Mouse (Mus musculus) neural tube, embryonic 14.5 days (tissue): ENCODE data around the gene Spats1. TPM values are rescaled to one million over a fixed set of nuclear protein-coding genes. Genes with fewer than 3 reads are reported as not detected.
A peak's percentile ranks its signal among the peaks of the same experiment; 100 is the strongest.
"Not testable (repeated sequence)": the region's sequence is repeated elsewhere in the genome, so short reads cannot be mapped to it uniquely, and the experiment has no call there.

Experiments used
- ATAC-seq: fragments of 200-750 bp; cut with Nextera tagmentation; 2 replicates; pipeline ENCODE4 v1.8.0; 2017; ENCODE audit warnings: low read depth, mild to moderate bottlenecking, moderate TSS enrichment, moderate library complexity
- H3K27ac ChIP-seq: fragments of 300-500 bp; sonication (generic); 2 replicates; pipeline ENCODE4 v1.5.1; 2014; ENCODE audit warnings: low read depth, mild to moderate bottlenecking, control low read depth, low read length, moderate library complexity, mixed read lengths
- H3K27me3 ChIP-seq: fragments of 300-500 bp; sonication (generic); 2 replicates; pipeline ENCODE4 v1.6.1; 2014; ENCODE audit warnings: low read length; ENCODE audit not compliant: control insufficient read depth, insufficient read depth
- H3K36me3 ChIP-seq: fragments of 300-500 bp; sonication (generic); 2 replicates; pipeline ENCODE4 v1.6.1; 2014; ENCODE audit warnings: low read length, mixed read lengths; ENCODE audit not compliant: control insufficient read depth, insufficient read depth
- H3K4me1 ChIP-seq: fragments of 300-500 bp; sonication (generic); 2 replicates; pipeline ENCODE4 v1.6.1; 2014; ENCODE audit warnings: low read length; ENCODE audit not compliant: control insufficient read depth, insufficient read depth
- H3K4me2 ChIP-seq: fragments of 300-500 bp; sonication (generic); 2 replicates; pipeline ENCODE4 v1.6.1; 2014; ENCODE audit warnings: mild to moderate bottlenecking, low read depth, low read length, control low read depth
- H3K4me3 ChIP-seq: fragments of 300-500 bp; sonication (generic); 2 replicates; pipeline ENCODE4 v1.5.1; 2014; ENCODE audit warnings: low read depth, low read length, control low read depth, mixed read lengths
- H3K9ac ChIP-seq: fragments of 300-500 bp; sonication (generic); replicated peaks from 2 replicates; pipeline ENCODE4 v1.6.1; 2014; ENCODE audit warnings: low read depth, mild to moderate bottlenecking, control low read depth, low read length, mixed read lengths
- H3K9me3 ChIP-seq: fragments of 300-500 bp; sonication (generic); 2 replicates; pipeline ENCODE4 v1.6.1; 2016; ENCODE audit warnings: low read length; ENCODE audit not compliant: control insufficient read depth
- WGBS: fragments of 180-500 bp; shearing (Covaris S2); extraction: QIAGEN DNeasy Blood & Tissue Kit; methylation state at CpG from one replicate; pipeline ENCODE4 v1.1.7; 2014; 5-methylcytosine and 5-hydroxymethylcytosine counted together
- polyA plus RNA-seq: library from polyadenylated mRNA; unstranded; fragments of >200 nt; fragmentation: Nextera tagmentation; extraction: Ambion mirVana; gene quantifications from 2 replicates; pipeline ENCODE4 v1.2.1, GENCODE M21; 2014

Spats1 gene
- polyA plus RNA-seq, 1 experiment from 2014 or later: 2.8 TPM

DNA sequence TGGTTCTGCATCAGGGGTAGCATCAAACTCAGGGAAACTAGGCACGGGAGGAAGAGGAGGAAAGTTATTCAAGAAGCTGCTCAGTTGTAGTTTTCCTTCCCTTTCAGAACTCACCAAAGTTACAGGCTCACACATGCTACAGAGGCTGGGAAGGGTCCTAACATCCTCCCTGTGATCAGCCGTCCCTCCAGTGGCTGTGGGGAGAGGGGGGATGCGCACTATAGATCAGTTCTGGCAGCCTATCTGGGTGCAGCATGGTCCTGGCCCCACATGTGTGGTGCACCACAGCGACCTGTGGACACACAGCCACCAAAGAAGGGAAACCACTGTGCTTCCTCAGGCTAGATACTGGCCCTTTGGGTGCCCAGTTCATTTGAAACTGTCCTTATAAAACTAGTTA, 16.7 kb downstream of the Spats1 start:
- no peak overlapping the region for H3K4me2 ChIP-seq
- H3K9me3 ChIP-seq: no peaks in the 10 kb centered on the region
- no peak overlapping the region for H3K9ac ChIP-seq
- no peak overlapping the region for H3K4me3 ChIP-seq
- no peaks in the 10 kb centered on the region for H3K36me3 ChIP-seq
- no peak overlapping the region for H3K27ac ChIP-seq
- WGBS: 84% methylated on average over 4 of the region's 4 CpGs
- ATAC-seq: no peak
- H3K27me3 ChIP-seq: no peaks in the 10 kb centered on the region
- no peaks in the 10 kb centered on the region for H3K4me1 ChIP-seq

DNA sequence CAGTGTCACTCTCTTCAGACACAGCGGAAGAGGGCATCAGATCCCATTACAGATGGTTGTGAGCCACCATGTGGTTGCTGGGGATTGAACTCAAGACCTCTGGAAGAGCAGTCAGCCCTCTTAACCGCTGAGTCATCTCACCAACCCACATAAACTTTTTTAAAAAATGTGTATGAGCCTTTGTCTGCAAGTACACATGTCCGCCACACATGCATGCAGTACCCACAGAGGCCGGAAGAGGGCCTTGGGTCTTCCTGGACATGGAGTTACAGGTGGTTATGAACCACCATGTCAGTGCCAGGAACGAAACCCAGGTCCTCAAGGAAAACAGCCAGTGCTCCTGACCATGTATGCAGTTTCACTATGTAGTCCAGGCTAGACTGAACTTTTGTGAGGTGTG, 17.7 kb downstream of the Spats1 start:
- no peak overlapping the region for H3K9ac ChIP-seq
- no peaks in the 10 kb centered on the region for H3K9me3 ChIP-seq
- no peaks in the 10 kb centered on the region for H3K4me1 ChIP-seq
- H3K36me3 ChIP-seq: no peaks in the 10 kb centered on the region
- H3K27me3 ChIP-seq: no peaks in the 10 kb centered on the region
- no peak overlapping the region for H3K27ac ChIP-seq
- no peak overlapping the region for H3K4me3 ChIP-seq
- 93% methylated on average over 5 of the region's 5 CpGs for WGBS
- H3K4me2 ChIP-seq: no peak overlapping the region
- no peak for ATAC-seq

DNA sequence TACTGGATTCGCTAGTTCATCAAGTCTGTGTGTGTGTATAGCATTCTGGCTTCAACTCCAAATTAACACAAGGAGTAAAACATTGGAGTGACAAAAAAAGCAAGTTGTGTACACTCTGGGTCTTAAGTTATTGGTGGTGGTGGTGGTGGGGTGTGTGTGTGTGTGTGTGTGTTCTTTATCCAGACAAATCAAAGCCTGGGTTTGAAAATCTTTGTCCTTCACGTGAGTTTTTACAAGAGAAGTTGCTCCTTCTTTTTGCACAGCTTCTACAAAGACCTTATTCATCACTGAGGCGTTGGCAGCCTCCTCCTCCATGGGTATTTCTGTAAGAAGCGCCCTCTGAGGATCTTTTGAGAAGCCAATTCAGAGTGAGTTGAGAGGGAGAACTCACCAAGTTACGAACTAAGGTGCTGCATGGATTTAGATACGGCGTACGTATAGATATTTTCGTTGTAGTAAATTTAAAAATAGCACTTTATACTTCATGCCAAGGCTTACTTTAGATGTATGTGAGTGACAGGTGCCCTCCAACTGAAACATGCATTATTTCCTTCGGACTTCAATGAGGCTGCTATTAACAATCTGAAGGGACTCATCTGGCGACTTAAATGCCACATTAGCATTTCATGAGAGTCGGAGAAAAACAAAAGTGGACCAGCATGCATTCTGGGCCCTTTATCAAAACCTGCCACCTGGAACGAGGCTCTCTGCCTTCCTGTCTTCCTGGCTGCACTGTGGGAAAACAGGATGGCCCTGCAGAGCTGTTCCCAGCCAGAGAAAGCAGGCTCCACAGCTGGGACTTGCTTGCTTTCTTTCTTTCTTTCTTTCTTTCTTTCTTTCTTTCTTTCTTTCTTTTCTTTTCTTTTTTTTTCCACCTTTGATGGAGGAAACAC, 18.7 kb downstream of the Spats1 start:
- Histone ChIP-seq H3K9me3 (no peaks in the 10 kb centered on the region), H3K4me2 (no peak overlapping the region; the same call in 1 of the 2 replicates), H3K4me3 (no peak overlapping the region), H3K4me1 (no peaks in the 10 kb centered on the region), H3K9ac (no peak overlapping the region), H3K27ac (peak overlapping the region; percentile 28), H3K36me3 (no peaks in the 10 kb centered on the region), H3K27me3 (no peaks in the 10 kb centered on the region)
- ATAC-seq: no peak
- 38% methylated on average over 13 of the region's 13 CpGs for WGBS

DNA sequence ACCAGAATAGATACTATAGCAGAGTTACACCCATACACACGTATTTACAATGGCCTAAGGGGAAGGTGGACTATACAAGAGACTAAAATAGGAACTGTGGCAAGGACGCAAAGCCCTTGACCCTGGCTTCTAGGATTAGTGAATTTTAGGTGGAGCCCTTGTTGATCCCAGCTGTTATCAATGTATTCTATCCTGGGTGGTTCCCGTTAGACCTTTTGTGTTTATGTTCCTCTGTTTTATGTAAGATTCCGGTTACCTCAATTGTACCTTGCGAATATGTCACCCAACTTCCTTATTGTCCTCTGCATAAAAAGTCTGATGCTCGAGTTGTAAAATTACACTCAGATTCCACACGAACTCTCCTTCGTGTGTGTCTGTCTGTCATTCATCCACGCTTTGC, 19.4 kb downstream of the Spats1 start:
- not testable (repeated sequence) for H3K4me1 ChIP-seq, H3K27ac ChIP-seq, H3K9ac ChIP-seq, H3K4me2 ChIP-seq, H3K4me3 ChIP-seq, H3K36me3 ChIP-seq, ATAC-seq, H3K9me3 ChIP-seq, H3K27me3 ChIP-seq
- 91% methylated on average over 8 of the region's 9 CpGs for WGBS

DNA sequence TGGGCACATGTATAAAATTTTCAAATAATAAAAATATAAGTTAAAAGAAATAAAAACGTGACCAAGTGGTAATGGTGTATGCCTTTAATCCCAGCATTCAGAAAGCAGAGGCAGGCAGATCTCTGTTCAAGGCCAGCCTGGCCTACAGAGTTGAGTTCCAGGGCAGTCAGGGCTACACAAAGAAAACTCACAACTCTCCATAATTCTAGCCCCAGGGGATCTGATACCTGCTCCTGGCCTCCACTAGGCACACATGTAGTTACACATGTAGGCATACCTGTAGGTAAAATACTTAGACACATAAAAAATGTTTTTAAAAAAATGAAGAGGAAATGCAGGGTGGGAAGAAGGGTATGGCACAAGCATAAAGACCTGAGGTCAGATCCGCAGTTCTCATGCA, 20.4 kb downstream of the Spats1 start:
- no peak for ATAC-seq
- Histone ChIP-seq H3K36me3 (no peaks in the 10 kb centered on the region), H3K27me3 (no peaks in the 10 kb centered on the region), H3K4me1 (no peaks in the 10 kb centered on the region), H3K4me3 (no peak overlapping the region), H3K9me3 (no peaks in the 10 kb centered on the region), H3K4me2 (no peak overlapping the region), H3K9ac (no peak overlapping the region), H3K27ac (no peak overlapping the region)
- 93% methylated on average over 2 of the region's 2 CpGs for WGBS

DNA sequence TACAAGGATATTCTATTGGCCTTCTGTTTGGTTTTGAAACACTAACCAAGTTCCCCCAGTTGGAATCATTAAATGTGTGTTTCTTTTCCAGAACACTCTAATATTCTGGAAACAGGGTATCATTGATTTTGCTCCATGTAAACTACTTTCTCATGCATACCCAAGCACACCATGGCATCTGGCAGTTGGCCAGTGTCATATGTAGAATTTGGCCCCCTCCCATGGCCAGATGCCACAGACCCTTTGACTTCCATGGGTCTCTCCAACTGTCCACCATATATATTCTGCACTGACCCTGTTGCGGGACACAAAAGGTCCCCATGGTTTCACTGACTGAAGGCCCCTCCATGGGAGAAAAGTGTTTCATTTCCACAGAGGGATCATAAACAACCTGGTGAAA, 22.9 kb downstream of the Spats1 start:
- ATAC-seq: no peak
- no peaks in the 10 kb centered on the region for H3K36me3 ChIP-seq
- 85% methylated on average over 1 of the region's 1 CpGs for WGBS
- no peaks in the 10 kb centered on the region for H3K9me3 ChIP-seq
- H3K4me1 ChIP-seq: no peaks in the 10 kb centered on the region
- no peak overlapping the region for H3K9ac ChIP-seq
- no peak overlapping the region for H3K4me2 ChIP-seq
- H3K27me3 ChIP-seq: no peaks in the 10 kb centered on the region
- H3K4me3 ChIP-seq: no peak overlapping the region
- H3K27ac ChIP-seq: no peak overlapping the region

DNA sequence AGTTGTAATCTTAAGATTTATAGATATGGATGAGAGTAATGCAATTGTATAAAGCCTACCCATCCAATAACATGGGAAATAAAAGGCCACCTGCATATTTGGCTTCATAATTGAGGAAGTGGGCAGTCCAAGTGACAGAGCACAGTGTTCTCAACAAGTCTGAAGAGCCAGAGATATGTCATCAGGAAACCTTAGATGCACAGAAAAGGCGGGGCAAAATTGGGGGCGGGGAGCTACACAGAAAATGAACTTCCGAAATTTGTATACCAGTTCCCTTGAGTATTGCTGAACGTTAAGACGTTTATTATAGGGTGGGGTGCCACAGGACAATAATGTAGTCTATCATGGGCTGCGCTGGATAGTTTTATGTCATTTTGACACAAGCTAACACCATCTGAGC, 25.1 kb downstream of the Spats1 start:
- H3K27me3 ChIP-seq: no peaks in the 10 kb centered on the region
- no peaks in the 10 kb centered on the region for H3K4me1 ChIP-seq
- no peaks in the 10 kb centered on the region for H3K36me3 ChIP-seq
- 92% methylated on average over 6 of the region's 6 CpGs for WGBS
- H3K9ac ChIP-seq: no peak overlapping the region
- H3K4me2 ChIP-seq: no peak overlapping the region
- no peak for ATAC-seq
- no peak overlapping the region for H3K4me3 ChIP-seq
- H3K9me3 ChIP-seq: no peaks in the 10 kb centered on the region
- no peak overlapping the region for H3K27ac ChIP-seq

DNA sequence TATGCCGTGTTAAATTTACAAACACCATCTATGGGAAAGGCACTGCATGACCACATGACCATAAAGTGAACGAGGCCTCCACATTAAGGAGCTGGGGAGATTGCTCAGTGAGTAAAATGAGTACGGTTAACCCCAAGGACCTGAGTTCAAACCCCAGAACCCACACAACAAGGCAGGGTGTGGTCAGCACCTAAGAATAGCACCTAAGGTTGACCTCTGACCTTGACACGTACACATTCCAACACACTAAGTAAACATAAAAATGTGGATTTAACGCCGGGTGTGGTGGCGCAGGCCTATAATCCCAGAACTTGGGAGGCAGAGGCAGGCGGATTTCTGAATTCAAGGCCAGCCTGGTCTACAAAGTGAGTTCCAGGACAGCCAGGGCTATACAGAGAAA, 25.6 kb downstream of the Spats1 start:
- ATAC-seq: no peak
- WGBS: 94% methylated on average over 8 of the region's 8 CpGs

DNA sequence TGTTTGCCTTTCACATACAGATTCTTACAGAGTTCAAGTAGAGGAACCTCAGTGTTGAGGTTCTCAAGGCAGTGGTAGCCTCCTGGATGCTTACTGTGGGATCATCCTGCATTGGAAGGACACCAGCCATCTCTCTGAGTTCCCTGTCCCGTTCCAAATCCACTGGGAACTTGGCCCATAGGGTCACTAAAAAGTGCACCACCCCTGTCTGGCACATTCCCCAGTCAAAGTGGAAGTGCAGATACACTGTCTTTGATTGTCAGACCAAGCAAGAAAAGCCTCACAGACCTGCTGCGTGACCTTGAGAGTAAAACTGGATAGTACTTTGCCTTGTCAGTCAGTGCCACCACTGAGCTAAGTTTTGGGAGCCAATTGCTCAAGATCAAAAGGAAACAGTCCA, 28.2 kb downstream of the Spats1 start:
- Histone ChIP-seq H3K4me1 (no peaks in the 10 kb centered on the region), H3K36me3 (0 out of 2 replicates have a peak, but pooled peaks cover 3% of the 10 kb centered on the region), H3K27ac (no peak overlapping the region), H3K4me3 (no peak overlapping the region), H3K9ac (no peak overlapping the region), H3K27me3 (no peaks in the 10 kb centered on the region), H3K4me2 (no peak overlapping the region), H3K9me3 (no peaks in the 10 kb centered on the region)
- 88% methylated on average over 2 of the region's 2 CpGs for WGBS
- ATAC-seq: no peak

More for the DNA sequence above, 25.6 kb downstream of the Spats1 start:
- Histone ChIP-seq H3K4me1 (no peaks in the 10 kb centered on the region), H3K4me3 (no peak overlapping the region), H3K4me2 (no peak overlapping the region), H3K9ac (no peak overlapping the region), H3K36me3 (no peaks in the 10 kb centered on the region), H3K27ac (no peak overlapping the region), H3K27me3 (no peaks in the 10 kb centered on the region), H3K9me3 (no peaks in the 10 kb centered on the region)
